In genomic region chr6:83115011-83115671, GRCm38 (mm10) we compare ENCODE assay signal across 8 mouse cellular contexts. TPM values are rescaled to one million over a fixed set of nuclear protein-coding genes. Genes with fewer than 3 reads are reported as not detected.
DNase-seq lines count a peak whose midpoint lies in the region; ATAC-seq and TF ChIP-seq lines count a peak whose summit lies in the region.

TSS of gene Mogs (plus strand) at chr6:83115496.

- ATAC-seq in forebrain, embryonic 14.5 days = peak; percentile 89
- ATAC-seq in liver, postnatal 0 days = peak; percentile 94
- ATAC-seq in neural tube, embryonic 13.5 days (ENCODE audit: low read depth) = peak; percentile 86

- H3K27ac ChIP-seq in ES-Bruce4 (ENCODE audit: insufficient read depth, low read length) = no peak within 1 kb of the TSS
- H3K27ac ChIP-seq in forebrain, embryonic 14.5 days (ENCODE audit: low read depth, low read length) = peak within 1 kb of the TSS; percentile 72
- H3K27ac ChIP-seq in liver, postnatal 0 days (ENCODE audit: low read depth) = peak within 1 kb of the TSS; percentile 80
- peak within 1 kb of the TSS; percentile 82 for H3K27ac ChIP-seq in neural tube, embryonic 13.5 days (replicated peaks)
- H3K27ac ChIP-seq in testis, adult 2 months (ENCODE audit: control insufficient read depth, insufficient read depth, low read depth, low read length) = peak within 1 kb of the TSS; percentile 64

- WGBS in forebrain, embryonic 14.5 days = 1% methylated on average over 48 of the region's 58 CpGs
- under 1% methylated on average over 57 of the region's 58 CpGs for WGBS in large intestine, adult 2 months
- WGBS in liver, postnatal 0 days (ENCODE audit: insufficient replicate concordance) = 2% methylated on average over 51 of the region's 58 CpGs
- WGBS in neural tube, embryonic 13.5 days = 1% methylated on average over 53 of the region's 58 CpGs

- no peaks in the 10 kb centered on the region for H3K4me1 ChIP-seq in ES-Bruce4 (ENCODE audit: control insufficient read depth, insufficient read depth, low read length)
- H3K4me1 ChIP-seq in forebrain, embryonic 14.5 days (ENCODE audit: control insufficient read depth, insufficient read depth, low read length) = peaks cover 12% of the 10 kb centered on the region
- peaks cover 22% of the 10 kb centered on the region for H3K4me1 ChIP-seq in liver, postnatal 0 days (ENCODE audit: insufficient read depth)
- H3K4me1 ChIP-seq in neural tube, embryonic 13.5 days (replicated peaks) = peaks cover 57% of the 10 kb centered on the region
- H3K4me1 ChIP-seq in testis, adult 2 months (ENCODE audit: control insufficient read depth, insufficient read depth, low read length) = peaks cover 12% of the 10 kb centered on the region

- peak; percentile 76 for TF ChIP-seq POLR2A in ES-Bruce4 (IDR thresholded peaks at IDR 0.05; ENCODE audit: insufficient read depth, low read length)
- TF ChIP-seq POLR2A in testis, adult 2 months (IDR thresholded peaks at IDR 0.05; ENCODE audit: control insufficient read depth, low read depth, low read length) = peak; percentile 83

- intact Hi-C loops in heart, postnatal 10 days (cut with DNase I) = no loop called here

- H3K27me3 ChIP-seq in ES-Bruce4 (ENCODE audit: control insufficient read depth, insufficient read depth, low read length, poor library complexity, severe bottlenecking) = no peaks in the 10 kb centered on the region
- H3K27me3 ChIP-seq in forebrain, embryonic 14.5 days (replicated peaks; ENCODE audit: control insufficient read depth, insufficient read depth, low read length) = no peaks in the 10 kb centered on the region
- H3K27me3 ChIP-seq in liver, postnatal 0 days (ENCODE audit: insufficient read depth, low read length) = no peaks in the 10 kb centered on the region
- no peaks in the 10 kb centered on the region for H3K27me3 ChIP-seq in neural tube, embryonic 13.5 days
- no peaks in the 10 kb centered on the region for H3K27me3 ChIP-seq in testis, adult 2 months (ENCODE audit: control insufficient read depth, insufficient read depth, low read length)

- H3K4me2 ChIP-seq in forebrain, embryonic 14.5 days (ENCODE audit: low read length) = peak within 1 kb of the TSS; percentile 95
- peak within 1 kb of the TSS; percentile 98 for H3K4me2 ChIP-seq in liver, postnatal 0 days (ENCODE audit: low read depth, low read length)
- peak within 1 kb of the TSS; percentile 99 for H3K4me2 ChIP-seq in neural tube, embryonic 13.5 days

- H3K9me3 ChIP-seq in ES-Bruce4 (replicated peaks; ENCODE audit: control insufficient read depth, insufficient read depth, low read length, poor library complexity, severe bottlenecking) = no peaks in the 10 kb centered on the region
- H3K9me3 ChIP-seq in forebrain, embryonic 14.5 days (replicated peaks; ENCODE audit: control insufficient read depth, low read length) = no peaks in the 10 kb centered on the region
- H3K9me3 ChIP-seq in liver, postnatal 0 days (ENCODE audit: low read length) = no peaks in the 10 kb centered on the region
- no peaks in the 10 kb centered on the region for H3K9me3 ChIP-seq in neural tube, embryonic 13.5 days

- peak within 1 kb of the TSS; percentile 94 for H3K4me3 ChIP-seq in ES-Bruce4 (ENCODE audit: low read depth, low read length)
- peak within 1 kb of the TSS; percentile 83 for H3K4me3 ChIP-seq in forebrain, embryonic 14.5 days (ENCODE audit: low read depth, low read length)
- peak within 1 kb of the TSS; percentile 57 for H3K4me3 ChIP-seq in liver, postnatal 0 days (ENCODE audit: low read depth, low read length)
- H3K4me3 ChIP-seq in neural tube, embryonic 13.5 days = peak within 1 kb of the TSS; percentile 83
- peak within 1 kb of the TSS; percentile 99 for H3K4me3 ChIP-seq in testis, adult 2 months (ENCODE audit: control insufficient read depth, low read depth, low read length)

- H3K9ac ChIP-seq in ES-Bruce4 (ENCODE audit: low read depth, poor library complexity, severe bottlenecking) = peak within 1 kb of the TSS; percentile 73
- H3K9ac ChIP-seq in forebrain, embryonic 14.5 days (ENCODE audit: low read length) = peak within 1 kb of the TSS; percentile 94
- H3K9ac ChIP-seq in liver, postnatal 0 days (replicated peaks) = peak within 1 kb of the TSS; percentile 85
- H3K9ac ChIP-seq in neural tube, embryonic 13.5 days = peak within 1 kb of the TSS; percentile 91

- no peak for TF ChIP-seq EP300 in ES-Bruce4 (IDR thresholded peaks at IDR 0.05; ENCODE audit: insufficient read depth, low read depth, low read length)
- TF ChIP-seq EP300 in liver, postnatal 0 days (IDR thresholded peaks at IDR 0.05; ENCODE audit: low read depth) = no peak

- peak; percentile 88 for DNase-seq in cerebellum, adult 11 months
- DNase-seq in forebrain, embryonic 14.5 days (ENCODE audit: low spot score) = peak; percentile 91
- peak; percentile 96 to 97 for DNase-seq in heart, postnatal 10 days
- DNase-seq in large intestine, adult 2 months (ENCODE audit: low read depth, low spot score) = no peak
- DNase-seq in liver, postnatal 0 days = peak; percentile 97

- TF ChIP-seq CTCF in ES-Bruce4 (IDR thresholded peaks at IDR 0.05; ENCODE audit: low read depth, low read length) = peak; percentile 29
- TF ChIP-seq CTCF in liver, postnatal 0 days (IDR thresholded peaks at IDR 0.05; ENCODE audit: low read depth) = peak; percentile 65
- no peak for TF ChIP-seq CTCF in testis, adult 2 months (IDR thresholded peaks at IDR 0.05; ENCODE audit: control insufficient read depth, insufficient read depth, insufficient replicate concordance, low read depth, low read length)

- 0 out of 2 replicates have a peak, but pooled peaks cover 4% of the 10 kb centered on the region for H3K36me3 ChIP-seq in ES-Bruce4 (ENCODE audit: control insufficient read depth, insufficient read depth, low read length, poor library complexity, severe bottlenecking)
- peaks cover 33% of the 10 kb centered on the region for H3K36me3 ChIP-seq in forebrain, embryonic 14.5 days (ENCODE audit: control insufficient read depth, insufficient read depth, low read length)
- peaks cover 17% of the 10 kb centered on the region for H3K36me3 ChIP-seq in liver, postnatal 0 days (replicated peaks; ENCODE audit: insufficient read depth, low read length)
- peaks cover 41% of the 10 kb centered on the region for H3K36me3 ChIP-seq in neural tube, embryonic 13.5 days
- no peaks in the 10 kb centered on the region; the same call in 1 of the 2 replicates for H3K36me3 ChIP-seq in testis, adult 2 months (ENCODE audit: control insufficient read depth, insufficient read depth, low read length)

RNA-seq across cellular contexts. Expression of gene Mogs, which starts in this region (rescaled TPM):
- polyA plus RNA-seq in ES-Bruce4 (2011; ENCODE audit: insufficient read depth, insufficient read length, low read depth, missing spikeins) = 23.3 and 25.4 TPM in 2 replicates
- polyA plus RNA-seq in forebrain, embryonic 14.5 days (2014; fragmentation: Nextera tagmentation; extraction: Ambion mirVana) = 8.8 and 15.0 TPM in 2 replicates
- total RNA-seq in heart, postnatal 10 days (2021) = 10 to 100 TPM; 13.4 to 15.8 TPM
- polyA plus RNA-seq in large intestine, adult 2 months (2012; rRNA removed) = 63.5 and 67.4 TPM in 2 replicates
- polyA plus RNA-seq in liver, postnatal 0 days (2015; fragmentation: Nextera tagmentation; extraction: Ambion mirVana) = 21.4 and 21.5 TPM in 2 replicates
- polyA plus RNA-seq in neural tube, embryonic 13.5 days (2015; fragmentation: Nextera tagmentation; extraction: Ambion mirVana) = 26.8 and 29.1 TPM in 2 replicates
- polyA plus RNA-seq in testis, adult 2 months (2012; rRNA removed) = 20.7 and 20.9 TPM in 2 replicates
